Mouse (Mus musculus) heart, embryonic 10.5 days (tissue): ENCODE results near the gene Vmn1r63. TPM values are rescaled to one million over a fixed set of nuclear protein-coding genes. Genes with fewer than 3 reads are reported as not detected.
"Not testable (repeated sequence)": the region's sequence is repeated elsewhere in the genome, so short reads cannot be mapped to it uniquely, and the experiment has no call there.

Experiments
- DNase-seq: peaks from one replicate; pipeline ENCODE4 v3.0.0-alpha.2; 2017; ENCODE audit warnings: low spot score
- H3K27ac ChIP-seq: fragments of 300-500 bp; sonication (generic); 2 replicates; pipeline ENCODE4 v1.5.1; 2016; ENCODE audit warnings: mild to moderate bottlenecking
- H3K27me3 ChIP-seq: fragments of 300-500 bp; sonication (generic); 2 replicates; pipeline ENCODE4 v1.6.1; 2016; ENCODE audit warnings: mild to moderate bottlenecking; ENCODE audit not compliant: poor library complexity, insufficient read depth, severe bottlenecking
- H3K36me3 ChIP-seq: fragments of 300-500 bp; sonication (generic); 2 replicates; pipeline ENCODE4 v1.6.1; 2016; ENCODE audit warnings: mild to moderate bottlenecking, moderate library complexity
- H3K4me1 ChIP-seq: fragments of 300-500 bp; sonication (generic); 2 replicates; pipeline ENCODE4 v1.6.1; 2016; ENCODE audit warnings: mild to moderate bottlenecking
- H3K4me3 ChIP-seq: fragments of 300-500 bp; sonication (generic); 2 replicates; pipeline ENCODE4 v1.5.1; 2016; ENCODE audit warnings: mild to moderate bottlenecking, moderate library complexity
- H3K9me3 ChIP-seq: fragments of 300-500 bp; sonication (generic); 2 replicates; pipeline ENCODE4 v1.6.1; 2016; ENCODE audit warnings: mild to moderate bottlenecking, moderate library complexity
- WGBS: fragments of 180-500 bp; shearing (Covaris S2); methylation state at CpG from one replicate; pipeline ENCODE4 v1.1.7; 2016; 5-methylcytosine and 5-hydroxymethylcytosine counted together
- polyA plus RNA-seq: library from polyadenylated mRNA; unstranded; fragments of >200 nt; fragmentation: Nextera tagmentation; extraction: Ambion mirVana; gene quantifications from 2 replicates; pipeline ENCODE4 v1.2.1, GENCODE M21; 2016

The Vmn1r63 gene
- polyA plus RNA-seq: not detected in 2 replicates

DNA sequence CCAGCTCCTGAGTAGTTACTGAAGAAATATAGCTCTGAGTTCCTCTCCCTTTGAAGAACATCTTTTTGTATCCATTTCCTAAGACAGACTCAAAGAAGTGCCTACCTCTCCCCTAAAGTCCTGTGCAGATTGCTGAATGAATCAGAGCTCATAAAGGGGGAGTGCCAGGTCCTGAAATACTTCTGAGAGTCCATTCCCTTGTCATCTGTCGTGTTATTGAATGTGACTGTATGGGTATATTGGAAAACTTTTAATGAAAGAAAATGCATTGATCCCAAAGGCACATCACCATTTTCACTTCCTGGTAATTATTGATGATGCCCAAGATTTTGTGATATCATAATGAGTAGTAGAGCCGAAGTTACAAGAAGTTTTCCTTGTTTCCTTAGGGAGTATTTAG is at the start of gene Vmn1r63:
Gene Vmn1r63 (minus strand): TSS at position 101 of the 400 bp plus-strand sequence.
- H3K27me3 ChIP-seq, H3K36me3 ChIP-seq, H3K27ac ChIP-seq, DNase-seq, H3K4me1 ChIP-seq, H3K4me3 ChIP-seq, H3K9me3 ChIP-seq: not testable (repeated sequence)
- no CpG with 5 or more reads among the region's 2 CpGs for WGBS

Other genes starting within 250 kb of the Vmn1r63 start
- not detected in 2 replicates for gene Vmn1r61, start 192.2 kb downstream of the Vmn1r63 start, polyA plus RNA-seq
- not detected in 2 replicates for gene Vmn1r62, start 131.8 kb downstream of the Vmn1r63 start, polyA plus RNA-seq
- gene Vmn1r64, start 79.1 kb upstream of the Vmn1r63 start, polyA plus RNA-seq: not detected in 2 replicates
- not detected in 2 replicates for gene Vmn1r65, start 205.6 kb upstream of the Vmn1r63 start, polyA plus RNA-seq
- not detected in 2 replicates for gene Nlrp4c, start 239.7 kb upstream of the Vmn1r63 start, polyA plus RNA-seq